Mouse (Mus musculus) forebrain, embryonic 14.5 days (tissue): ENCODE results near the gene Fpr1. TPM values are rescaled to one million over a fixed set of nuclear protein-coding genes. Genes with fewer than 3 reads are reported as not detected.
A peak's percentile ranks its signal among the peaks of the same experiment; 100 is the strongest.

Source experiments
- ATAC-seq: fragments of 200-750 bp; cut with Nextera tagmentation; 2 replicates; pipeline ENCODE4 v1.8.0; 2017; ENCODE audit warnings: mild to moderate bottlenecking, moderate library complexity
- DNase-seq: peaks from one replicate; pipeline ENCODE4 v3.0.0-alpha.2; 2015; ENCODE audit warnings: low spot score
- H3K27ac ChIP-seq: fragments of 300-500 bp; sonication (generic); 2 replicates; pipeline ENCODE4 v1.5.1; 2014; ENCODE audit warnings: low read depth, mild to moderate bottlenecking, control low read depth, low read length, moderate library complexity
- H3K27me3 ChIP-seq: fragments of 300-500 bp; sonication (generic); replicated peaks from 2 replicates; pipeline ENCODE4 v1.6.1; 2014; ENCODE audit warnings: low read length, control low read depth, mixed read lengths; ENCODE audit not compliant: control insufficient read depth, insufficient read depth
- H3K36me3 ChIP-seq: fragments of 300-500 bp; sonication (generic); 2 replicates; pipeline ENCODE4 v1.6.1; 2014; ENCODE audit warnings: low read length, control low read depth; ENCODE audit not compliant: control insufficient read depth, insufficient read depth
- H3K4me1 ChIP-seq: fragments of 300-500 bp; sonication (generic); 2 replicates; pipeline ENCODE4 v1.6.1; 2014; ENCODE audit warnings: antibody characterized with exemption, low read length, control low read depth; ENCODE audit not compliant: control insufficient read depth, insufficient read depth
- H3K4me2 ChIP-seq: fragments of 300-500 bp; sonication (generic); 2 replicates; pipeline ENCODE4 v1.6.1; 2014; ENCODE audit warnings: mild to moderate bottlenecking, control low read depth, low read length
- H3K4me3 ChIP-seq: fragments of 300-500 bp; sonication (generic); 2 replicates; pipeline ENCODE4 v1.5.1; 2014; ENCODE audit warnings: low read depth, low read length, control low read depth
- H3K9ac ChIP-seq: fragments of 300-500 bp; sonication (generic); 2 replicates; pipeline ENCODE4 v1.6.1; 2014; ENCODE audit warnings: mild to moderate bottlenecking, low read length, control low read depth, moderate library complexity
- H3K9me3 ChIP-seq: fragments of 300-500 bp; sonication (generic); replicated peaks from 2 replicates; pipeline ENCODE4 v1.6.1; 2016; ENCODE audit warnings: low read length, control low read depth, mixed read lengths; ENCODE audit not compliant: control insufficient read depth
- WGBS: fragments of 180-500 bp; shearing (Covaris S2); extraction: QIAGEN DNeasy Blood & Tissue Kit; methylation state at CpG from one replicate; pipeline ENCODE4 v1.1.7; 2014; 5-methylcytosine and 5-hydroxymethylcytosine counted together
- microRNA counts: library from miRNA; unstranded; fragments of <30 nt; microRNA quantifications from one replicate; lab custom pipeline; 2016
- microRNA-seq: library from miRNA; unstranded; fragments of <30 nt; microRNA quantifications from one replicate; pipeline ENCODE4, GENCODE M21; 2016
- polyA plus RNA-seq: library from polyadenylated mRNA; unstranded; fragments of >200 nt; fragmentation: Nextera tagmentation; extraction: Ambion mirVana; gene quantifications from 2 replicates; pipeline ENCODE4 v1.2.1, GENCODE M21; 2014

Fpr1 gene
- polyA plus RNA-seq, 1 experiment from 2014 or later: not detected

DNA sequence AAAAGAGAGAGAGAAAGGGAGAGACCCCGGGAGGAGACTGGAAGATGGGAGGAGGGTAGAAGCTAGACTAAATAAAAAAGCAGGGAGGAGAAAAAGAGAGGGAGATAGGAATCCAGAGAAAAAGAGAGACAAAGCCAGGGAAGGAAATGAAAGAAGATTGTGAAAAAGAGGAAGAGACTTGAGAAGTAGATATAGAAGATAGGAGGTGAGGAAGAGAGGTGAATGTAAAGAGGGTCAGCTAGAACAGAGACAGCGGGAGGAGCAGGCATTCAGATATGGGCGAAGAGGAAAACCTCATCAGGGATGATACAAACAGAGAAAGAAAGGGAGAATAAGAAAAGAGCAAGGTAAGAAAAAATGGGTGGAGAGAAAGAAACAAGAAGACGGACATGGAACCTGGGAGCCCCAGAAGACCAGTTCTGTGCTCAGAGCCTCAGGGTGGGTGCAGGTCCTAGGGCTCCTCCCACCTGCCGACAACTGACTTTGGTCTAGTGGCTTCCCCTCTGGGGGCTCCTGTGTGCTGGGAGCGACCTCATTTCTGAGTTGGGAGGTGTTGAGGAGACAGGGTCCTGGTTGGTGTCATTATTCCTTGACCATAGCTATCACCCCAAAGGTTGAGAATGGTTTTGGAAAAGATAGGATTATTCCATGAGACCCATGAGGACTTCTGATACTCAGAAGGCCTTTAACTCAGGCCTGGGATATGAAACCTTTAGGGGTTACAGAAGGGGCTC lies 54.5 kb downstream of the Fpr1 start:
- H3K27me3 ChIP-seq: no peaks in the 10 kb centered on the region
- DNase-seq (no peak), ATAC-seq (no peak)
- H3K4me1 ChIP-seq: peaks cover 29% of the 10 kb centered on the region
- H3K9ac ChIP-seq: peak overlapping the region; percentile 97
- WGBS: under 1% methylated on average over 6 of the region's 6 CpGs
- no peaks in the 10 kb centered on the region for H3K9me3 ChIP-seq
- H3K4me3 ChIP-seq: peak overlapping the region; percentile 85
- peaks cover 22% of the 10 kb centered on the region for H3K36me3 ChIP-seq
- peak overlapping the region; percentile 58 for H3K4me2 ChIP-seq
- H3K27ac ChIP-seq: peak overlapping the region; percentile 100

DNA sequence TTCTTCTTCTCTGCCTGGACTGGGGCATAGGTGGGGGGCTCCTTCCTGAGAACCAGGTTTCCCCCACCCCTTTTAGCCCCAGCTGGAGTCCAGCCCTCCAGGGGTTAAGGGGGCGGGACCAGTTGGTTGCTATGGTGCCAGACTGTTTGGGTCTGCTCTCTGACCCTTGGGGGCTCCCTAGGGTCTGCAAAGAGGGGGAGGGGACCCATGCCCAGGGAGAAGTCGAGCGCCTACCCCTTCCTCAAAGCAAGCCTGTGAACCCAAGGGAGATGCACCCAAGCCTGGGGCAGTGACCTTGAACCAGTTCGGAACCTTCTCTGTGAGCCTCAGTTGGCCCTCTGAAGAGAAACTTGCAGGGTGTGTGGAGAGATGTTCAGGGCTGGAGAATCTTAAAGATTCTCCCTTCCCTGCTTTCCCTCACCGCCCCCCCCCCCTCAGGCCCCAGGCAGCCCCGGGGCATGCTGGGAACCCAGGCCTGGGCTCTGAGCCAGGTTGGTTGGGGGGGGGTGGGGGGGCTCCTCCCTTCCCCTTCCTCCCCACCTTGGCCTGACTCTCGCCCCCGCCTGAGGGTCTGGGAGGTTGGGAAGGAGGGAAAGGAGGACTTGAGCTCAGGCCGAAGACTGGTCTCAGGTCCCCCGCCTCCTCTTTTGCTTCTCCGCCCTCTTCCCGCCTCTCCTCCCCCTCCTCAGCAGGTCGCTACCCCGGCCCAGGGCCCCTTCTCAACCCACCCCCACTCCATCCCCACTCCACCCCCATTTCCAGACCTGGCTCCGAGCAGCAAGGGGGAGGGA lies 55.4 kb downstream of the Fpr1 start:
- WGBS: 2% methylated on average over 10 of the region's 15 CpGs
- Histone ChIP-seq H3K9me3 (no peaks in the 10 kb centered on the region), H3K27me3 (no peaks in the 10 kb centered on the region), H3K4me3 (peak overlapping the region; percentile 85), H3K9ac (peak overlapping the region; percentile 97), H3K4me2 (peak overlapping the region; percentile 58), H3K4me1 (peaks cover 24% of the 10 kb centered on the region), H3K36me3 (peaks cover 15% of the 10 kb centered on the region), H3K27ac (peak overlapping the region; percentile 100)
- DNase-seq: peak; percentile 89
- ATAC-seq: peak; percentile 51

DNA sequence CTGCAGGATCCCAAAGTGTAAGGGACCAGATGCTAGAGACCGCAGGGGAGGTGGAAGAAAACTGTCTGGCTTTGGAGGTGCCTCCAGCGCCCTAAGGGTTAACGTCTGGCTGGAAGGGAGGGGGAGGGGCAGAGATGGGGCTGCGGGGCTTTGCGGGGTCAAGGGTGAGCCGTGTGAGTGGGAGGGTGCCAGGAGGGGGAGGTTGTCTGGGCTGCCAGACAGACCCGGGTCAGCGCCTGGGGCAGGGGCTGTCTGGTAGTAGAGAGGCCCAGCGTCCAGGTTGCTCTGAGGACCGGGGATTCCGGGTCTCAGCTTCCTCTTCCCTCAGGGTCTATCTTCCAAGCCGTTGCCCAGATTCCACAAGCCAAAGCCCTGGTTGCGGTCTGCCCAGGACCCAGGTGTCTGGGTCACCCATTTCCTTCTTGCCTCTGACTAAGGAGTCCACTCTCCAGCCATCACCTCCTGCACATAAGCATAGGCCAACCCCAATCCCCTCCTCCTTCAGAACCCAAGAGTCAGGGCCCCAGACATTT lies 56.0 kb downstream of the Fpr1 start:
- Histone ChIP-seq H3K27ac (peak overlapping the region; percentile 100), H3K27me3 (no peaks in the 10 kb centered on the region)
- ATAC-seq: peak; percentile 6

DNA sequence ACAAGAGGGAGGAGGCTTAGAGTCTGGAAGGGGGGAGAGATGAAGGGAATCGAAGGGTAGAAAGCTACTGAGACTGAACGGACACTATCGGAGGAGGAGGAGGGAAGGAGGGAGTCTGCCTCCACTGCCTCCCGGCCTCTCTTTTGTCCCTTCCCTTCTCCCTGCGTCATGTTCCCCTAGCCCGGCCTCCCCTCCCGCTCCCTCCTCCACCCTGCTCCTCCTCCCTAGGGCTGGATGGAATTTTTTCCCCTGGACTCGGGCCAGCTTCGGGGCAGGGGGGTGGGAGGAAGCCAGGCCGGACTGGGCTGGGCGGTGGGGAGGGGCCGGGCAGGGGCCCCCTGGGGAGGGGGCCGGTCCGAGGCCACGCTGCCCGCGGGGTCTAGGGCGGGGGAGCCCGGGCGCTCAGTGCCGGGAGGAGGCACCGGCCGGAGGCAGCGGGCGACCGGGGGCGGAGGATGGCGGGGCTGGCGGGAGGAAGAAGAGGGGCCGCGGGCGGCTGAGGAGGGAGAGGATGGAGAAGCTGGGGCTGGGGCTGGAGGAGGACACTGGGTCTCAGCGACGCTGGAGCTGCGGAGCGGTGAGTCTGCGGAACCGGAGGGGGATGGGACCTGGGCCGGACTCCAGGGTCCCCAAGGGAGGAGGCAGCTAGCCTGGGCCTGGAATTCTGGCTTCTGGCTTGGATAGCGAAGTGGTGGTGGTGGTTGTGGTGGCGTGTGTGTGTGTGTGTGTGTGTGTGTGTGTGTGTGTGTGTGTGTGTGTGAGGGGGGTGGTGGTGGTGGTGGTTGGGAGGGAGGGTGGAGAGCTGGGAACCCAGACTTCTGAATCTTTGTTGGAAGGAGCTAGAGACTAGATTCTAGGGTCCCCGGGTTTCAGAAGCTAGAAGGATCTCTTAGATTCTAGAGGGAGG lies 56.7 kb downstream of the Fpr1 start, which contains the start of gene Spaca6:
Spaca6 (plus strand) TSS at position 408 of the 907 bp plus-strand sequence.
- Histone ChIP-seq H3K4me2 (peak within 1 kb of the TSS; percentile 58), H3K36me3 (peaks cover 3% of the 10 kb centered on the region), H3K9ac (peak within 1 kb of the TSS; percentile 97), H3K4me3 (peak within 1 kb of the TSS; percentile 85), H3K27me3 (no peaks in the 10 kb centered on the region), H3K4me1 (peaks cover 22% of the 10 kb centered on the region), H3K27ac (peak within 1 kb of the TSS; percentile 100), H3K9me3 (no peaks in the 10 kb centered on the region)
- DNase-seq (peak; percentile 94), ATAC-seq (peak; percentile 85)
- WGBS: 1% methylated on average over 39 of the region's 42 CpGs

More for the DNA sequence above, 56.0 kb downstream of the Fpr1 start:
- Histone ChIP-seq H3K9ac (peak overlapping the region; percentile 97), H3K36me3 (peaks cover 10% of the 10 kb centered on the region), H3K4me3 (peak overlapping the region; percentile 85), H3K4me1 (peaks cover 22% of the 10 kb centered on the region), H3K4me2 (peak overlapping the region; percentile 58), H3K9me3 (no peaks in the 10 kb centered on the region)
- DNase-seq: peak; percentile 74
- WGBS: under 1% methylated on average over 13 of the region's 13 CpGs

MicroRNAs encoded within 50 kb of the gene (microRNA counts, 519-probe panel; counts per million panel counts)
- microRNA mmu-let-7e (lab: Ali Mortazavi, UCI) (6,048 counts per million, percentile 90 among the panel's probes with 10 or more counts), microRNA mmu-miR-125a-3p (lab: Ali Mortazavi, UCI) (3,706 counts per million, percentile 39 among the panel's probes with 10 or more counts), microRNA mmu-miR-125a-5p (lab: Ali Mortazavi, UCI) (6,672 counts per million, percentile 96 among the panel's probes with 10 or more counts), microRNA mmu-miR-99b (lab: Ali Mortazavi, UCI) (5,813 counts per million, percentile 88 among the panel's probes with 10 or more counts)

Small RNA genes within 50 kb of the gene (microRNA-seq; reads per million reads assigned to microRNA genes)
- gene Gm25927 (not detected), gene Mir125a (5,807 reads per million, percentile 94 among the genes with 10 or more reads in this experiment), gene Mir99b (24,809 reads per million, percentile 98 among the genes with 10 or more reads in this experiment), gene Mirlet7e (not detected)

Other genes with a start within 250 kb of the Fpr1 start
- gene Vmn2r90, start 180.2 kb downstream of the Fpr1 start, polyA plus RNA-seq: not detected in 2 replicates
- 5.6 and 10.9 TPM in 2 replicates for gene Spaca6, start 56.8 kb downstream of the Fpr1 start, polyA plus RNA-seq
- 0.39 and 0.53 TPM in 2 replicates for gene Has1, start 28.7 kb downstream of the Fpr1 start, polyA plus RNA-seq
- not detected in 2 replicates for gene Fpr2, start 3.9 kb upstream of the Fpr1 start, polyA plus RNA-seq
- gene Fpr3, start 3.9 kb upstream of the Fpr1 start, polyA plus RNA-seq: not detected in 2 replicates
- gene Fpr-rs4, start 137.8 kb upstream of the Fpr1 start, polyA plus RNA-seq: not detected in 2 replicates
- not detected in 2 replicates for gene Vmn2r124, start 165.5 kb upstream of the Fpr1 start, polyA plus RNA-seq
- gene Vmn2r91, start 201.1 kb upstream of the Fpr1 start, polyA plus RNA-seq: not detected in 2 replicates